Mouse (Mus musculus): ENCODE measurements around the gene Sprr1b. TPM values are rescaled to one million over a fixed set of nuclear protein-coding genes. Genes with fewer than 3 reads are reported as not detected.

Gene Sprr1b
- polyA plus RNA-seq, 1 experiment from 2014 or later: not detected

DNA sequence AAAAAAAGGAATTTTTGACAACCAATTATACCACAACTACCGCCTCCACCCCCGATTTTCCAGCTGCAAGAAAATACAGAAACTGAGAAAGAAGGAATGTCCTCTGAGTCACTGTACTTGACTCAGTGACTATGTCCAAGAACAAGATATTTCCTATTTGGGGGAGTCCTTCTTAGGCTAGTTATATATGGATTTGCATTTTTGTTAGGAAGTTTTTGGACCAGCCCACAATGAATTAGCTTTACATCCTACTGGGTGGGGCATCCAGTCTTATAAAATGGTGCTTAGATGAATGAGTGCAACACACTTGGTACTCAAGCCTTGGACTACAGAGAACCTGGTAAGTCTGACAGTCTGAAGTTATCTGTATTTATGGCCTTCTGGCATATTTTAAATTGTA is 6.3 kb downstream of the Sprr1b start, which contains the start of gene Sprr2k:
Sprr2k (plus strand) TSS at position 301 of the 400 bp plus-strand sequence.
- H3K36me3 ChIP-seq (ENCODE audit: control insufficient read depth, insufficient read depth): no peaks in the 10 kb centered on the region
- 90% methylated on average over 2 of the region's 2 CpGs for WGBS
- no peak within 1 kb of the TSS for H3K27ac ChIP-seq (ENCODE audit: low read length)
- H3K4me1 ChIP-seq (replicated peaks; ENCODE audit: control insufficient read depth, insufficient read depth, low read length): no peaks in the 10 kb centered on the region
- no peaks in the 10 kb centered on the region for H3K9me3 ChIP-seq (ENCODE audit: control insufficient read depth, low read length)
- H3K9ac ChIP-seq (replicated peaks; ENCODE audit: low read depth, low read length): no peak within 1 kb of the TSS
- H3K4me2 ChIP-seq (ENCODE audit: low read length): no peak within 1 kb of the TSS
- no peak for ATAC-seq
- no peaks in the 10 kb centered on the region for H3K27me3 ChIP-seq (replicated peaks; ENCODE audit: control insufficient read depth, insufficient read depth, low read length)
- H3K4me3 ChIP-seq (replicated peaks; ENCODE audit: low read length): no peak within 1 kb of the TSS

DNA sequence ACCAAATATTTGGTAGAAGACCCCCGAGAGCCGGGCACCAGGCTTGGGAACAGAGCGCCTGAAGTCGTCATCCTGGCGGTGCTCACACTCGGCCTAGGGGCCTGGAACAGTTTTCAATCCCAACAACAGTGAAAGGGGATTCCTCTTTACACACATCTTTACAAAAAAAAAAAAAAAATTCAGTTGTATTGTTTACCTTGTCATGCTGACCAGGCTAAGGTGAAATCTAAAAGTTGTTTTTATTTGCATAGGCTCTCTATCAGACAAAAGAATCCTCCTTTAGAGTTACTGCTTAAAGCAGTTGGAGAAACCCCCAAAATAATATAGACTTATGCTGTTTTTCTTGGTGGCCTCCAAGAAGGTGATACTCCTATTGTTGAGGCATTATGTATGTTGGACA is 9.3 kb downstream of the Sprr1b start, which contains the start of gene Gm9774:
Gm9774 (minus strand) TSS at position 101 of the 400 bp plus-strand sequence.
- Histone ChIP-seq H3K27me3 (replicated peaks; ENCODE audit: control insufficient read depth, insufficient read depth, low read length) (no peaks in the 10 kb centered on the region), H3K4me3 (replicated peaks; ENCODE audit: low read length) (no peak within 1 kb of the TSS), H3K4me2 (ENCODE audit: low read length) (no peak within 1 kb of the TSS), H3K9me3 (ENCODE audit: control insufficient read depth, low read length) (no peaks in the 10 kb centered on the region), H3K9ac (replicated peaks; ENCODE audit: low read depth, low read length) (no peak within 1 kb of the TSS), H3K36me3 (ENCODE audit: control insufficient read depth, insufficient read depth) (no peaks in the 10 kb centered on the region), H3K4me1 (replicated peaks; ENCODE audit: control insufficient read depth, insufficient read depth, low read length) (no peaks in the 10 kb centered on the region), H3K27ac (ENCODE audit: low read length) (no peak within 1 kb of the TSS)
- no peak for ATAC-seq
- WGBS: 93% methylated on average over 6 of the region's 6 CpGs

DNA sequence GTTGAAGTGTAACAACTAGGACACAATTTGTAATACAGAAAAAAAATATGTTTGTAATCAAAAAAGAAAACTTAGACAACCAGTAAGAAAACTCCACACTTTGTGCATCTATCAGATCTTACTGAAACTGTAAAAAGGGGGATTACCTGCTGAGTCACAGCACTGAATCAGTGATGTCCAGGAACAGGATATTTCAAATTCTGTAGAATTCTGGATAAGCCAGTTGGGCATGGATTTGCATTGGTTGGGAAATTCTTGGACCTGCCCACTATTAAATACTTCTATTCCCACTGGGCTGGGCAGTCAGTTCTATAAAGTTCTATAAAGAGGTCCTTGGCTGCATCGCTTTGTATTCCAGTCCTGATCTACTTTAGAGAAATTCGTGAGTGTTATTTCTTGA is 20.8 kb downstream of the Sprr1b start, which contains the start of gene Sprr2j-ps:
Sprr2j-ps (plus strand) TSS at position 301 of the 400 bp plus-strand sequence.
- Histone ChIP-seq H3K27me3 (replicated peaks; ENCODE audit: control insufficient read depth, insufficient read depth, low read length) (no peaks in the 10 kb centered on the region), H3K9ac (replicated peaks; ENCODE audit: low read depth, low read length) (no peak within 1 kb of the TSS), H3K27ac (ENCODE audit: low read length) (no peak within 1 kb of the TSS), H3K36me3 (ENCODE audit: control insufficient read depth, insufficient read depth) (no peaks in the 10 kb centered on the region), H3K9me3 (ENCODE audit: control insufficient read depth, low read length) (no peaks in the 10 kb centered on the region), H3K4me2 (ENCODE audit: low read length) (no peak within 1 kb of the TSS), H3K4me3 (replicated peaks; ENCODE audit: low read length) (no peak within 1 kb of the TSS), H3K4me1 (replicated peaks; ENCODE audit: control insufficient read depth, insufficient read depth, low read length) (no peaks in the 10 kb centered on the region)
- 83% methylated on average over 2 of the region's 2 CpGs for WGBS
- no peak for ATAC-seq

DNA sequence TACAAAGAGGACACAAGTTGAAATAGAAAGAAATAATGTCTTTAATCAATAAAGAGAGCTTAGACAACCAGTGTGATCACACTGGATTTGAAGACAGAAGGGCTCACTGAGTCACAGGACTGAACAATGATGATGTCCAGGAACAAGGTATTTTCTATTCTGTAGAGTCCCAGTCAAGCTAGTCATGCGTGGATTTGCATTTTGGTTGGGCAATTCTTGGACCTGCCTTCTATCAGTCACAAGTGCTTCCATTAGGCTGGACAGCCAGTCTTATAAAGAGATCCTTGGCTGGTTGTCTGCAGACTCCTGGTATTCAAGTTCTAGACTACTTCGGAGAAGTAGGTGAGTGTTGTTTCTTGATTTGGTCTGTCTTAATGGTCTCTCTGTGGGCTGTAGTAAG is 30.9 kb downstream of the Sprr1b start, which contains the start of gene Sprr2i:
Sprr2i (plus strand) TSS at position 301 of the 400 bp plus-strand sequence.
- Histone ChIP-seq H3K36me3 (ENCODE audit: control insufficient read depth, insufficient read depth) (no peaks in the 10 kb centered on the region), H3K9me3 (ENCODE audit: control insufficient read depth, low read length) (no peaks in the 10 kb centered on the region), H3K27ac (ENCODE audit: low read length) (no peak within 1 kb of the TSS), H3K4me3 (replicated peaks; ENCODE audit: low read length) (no peak within 1 kb of the TSS), H3K27me3 (replicated peaks; ENCODE audit: control insufficient read depth, insufficient read depth, low read length) (no peaks in the 10 kb centered on the region), H3K4me2 (ENCODE audit: low read length) (no peak within 1 kb of the TSS), H3K4me1 (replicated peaks; ENCODE audit: control insufficient read depth, insufficient read depth, low read length) (no peaks in the 10 kb centered on the region), H3K9ac (replicated peaks; ENCODE audit: low read depth, low read length) (no peak within 1 kb of the TSS)
- ATAC-seq: no peak
- 91% methylated on average over 2 of the region's 2 CpGs for WGBS

DNA sequence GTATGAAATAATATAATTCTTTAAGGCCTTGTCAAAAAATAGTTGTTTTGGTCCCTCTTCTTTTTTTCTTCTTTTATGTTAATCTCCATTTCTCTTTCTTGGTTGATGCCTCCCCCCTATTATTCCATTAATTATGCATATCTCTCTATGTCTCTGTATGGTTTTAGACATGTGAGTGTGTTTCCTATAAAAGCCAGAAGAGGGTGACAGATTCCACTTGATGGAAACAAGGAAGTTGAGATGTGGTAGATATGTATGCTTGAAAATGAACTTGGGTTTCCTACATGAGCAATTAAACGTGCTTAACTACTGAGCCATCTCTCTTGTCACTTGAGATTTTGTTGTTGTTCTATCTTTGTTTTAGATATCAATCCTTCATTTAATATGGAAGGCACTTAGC is 44.3 kb downstream of the Sprr1b start:
- no peak overlapping the region for H3K4me3 ChIP-seq (replicated peaks; ENCODE audit: low read length)
- H3K4me2 ChIP-seq (ENCODE audit: low read length): no peak overlapping the region
- no peak for ATAC-seq
- 61% methylated on average over 1 of the region's 1 CpGs for WGBS
- no peaks in the 10 kb centered on the region for H3K9me3 ChIP-seq (ENCODE audit: control insufficient read depth, low read length)
- H3K27ac ChIP-seq (ENCODE audit: low read length): no peak overlapping the region
- no peaks in the 10 kb centered on the region for H3K27me3 ChIP-seq (replicated peaks; ENCODE audit: control insufficient read depth, insufficient read depth, low read length)
- H3K36me3 ChIP-seq (ENCODE audit: control insufficient read depth, insufficient read depth): no peaks in the 10 kb centered on the region
- no peak overlapping the region for H3K9ac ChIP-seq (replicated peaks; ENCODE audit: low read depth, low read length)
- no peaks in the 10 kb centered on the region for H3K4me1 ChIP-seq (replicated peaks; ENCODE audit: control insufficient read depth, insufficient read depth, low read length)

Other genes starting within 250 kb of the Sprr1b start
- gene Sprr2a1, start 223.0 kb downstream of the Sprr1b start, polyA plus RNA-seq (2015; fragmentation: Nextera tagmentation; extraction: Ambion mirVana): not detected in 2 replicates
- gene Sprr2a2, start 222.9 kb downstream of the Sprr1b start, polyA plus RNA-seq (2015; fragmentation: Nextera tagmentation; extraction: Ambion mirVana): not detected in 2 replicates
- gene Sprr2a3, start 153.4 kb downstream of the Sprr1b start, polyA plus RNA-seq (2015; fragmentation: Nextera tagmentation; extraction: Ambion mirVana): not detected in 2 replicates
- not detected in 2 replicates for gene Sprr2b, start 122.2 kb downstream of the Sprr1b start, polyA plus RNA-seq (2015; fragmentation: Nextera tagmentation; extraction: Ambion mirVana)
- not detected in 2 replicates for gene Sprr2d, start 99.6 kb downstream of the Sprr1b start, polyA plus RNA-seq (2015; fragmentation: Nextera tagmentation; extraction: Ambion mirVana)
- not detected in 2 replicates for gene Sprr2e, start 86.6 kb downstream of the Sprr1b start, polyA plus RNA-seq (2015; fragmentation: Nextera tagmentation; extraction: Ambion mirVana)
- gene Sprr2f, start 73.6 kb downstream of the Sprr1b start, polyA plus RNA-seq (2015; fragmentation: Nextera tagmentation; extraction: Ambion mirVana): not detected in 2 replicates
- not detected in 2 replicates for gene Sprr2h, start 53.1 kb downstream of the Sprr1b start, polyA plus RNA-seq (2015; fragmentation: Nextera tagmentation; extraction: Ambion mirVana)
- gene Sprr2i, start 30.8 kb downstream of the Sprr1b start, polyA plus RNA-seq (2015; fragmentation: Nextera tagmentation; extraction: Ambion mirVana): not detected in 2 replicates
- gene Sprr2j-ps, start 20.7 kb downstream of the Sprr1b start, polyA plus RNA-seq (2015; fragmentation: Nextera tagmentation; extraction: Ambion mirVana): not detected in 2 replicates
- gene Gm9774, start 9.4 kb downstream of the Sprr1b start, polyA plus RNA-seq (2015; fragmentation: Nextera tagmentation; extraction: Ambion mirVana): 5.5 and 9.6 TPM in 2 replicates
- not detected in 2 replicates for gene Sprr2k, start 6.2 kb downstream of the Sprr1b start, polyA plus RNA-seq (2015; fragmentation: Nextera tagmentation; extraction: Ambion mirVana)
- not detected in 2 replicates for gene Sprr3, start 19.9 kb upstream of the Sprr1b start, polyA plus RNA-seq (2015; fragmentation: Nextera tagmentation; extraction: Ambion mirVana)
- gene Sprr1a, start 47.1 kb upstream of the Sprr1b start, polyA plus RNA-seq (2015; fragmentation: Nextera tagmentation; extraction: Ambion mirVana): 0.32 TPM in 1 of 2 replicates, not detected in the other
- not detected in 2 replicates for gene Sprr4, start 61.7 kb upstream of the Sprr1b start, polyA plus RNA-seq (2015; fragmentation: Nextera tagmentation; extraction: Ambion mirVana)
- not detected in 2 replicates for gene 2310046K23Rik, start 95.7 kb upstream of the Sprr1b start, polyA plus RNA-seq (2015; fragmentation: Nextera tagmentation; extraction: Ambion mirVana)
- gene Ivl, start 134.9 kb upstream of the Sprr1b start, polyA plus RNA-seq (2015; fragmentation: Nextera tagmentation; extraction: Ambion mirVana): not detected in 2 replicates
- gene Smcp, start 150.2 kb upstream of the Sprr1b start, polyA plus RNA-seq (2015; fragmentation: Nextera tagmentation; extraction: Ambion mirVana): not detected in 2 replicates
- not detected in 2 replicates for gene 2210017I01Rik, start 168.7 kb upstream of the Sprr1b start, polyA plus RNA-seq (2015; fragmentation: Nextera tagmentation; extraction: Ambion mirVana)
- not detected in 2 replicates for gene Lce6a, start 182.9 kb upstream of the Sprr1b start, polyA plus RNA-seq (2015; fragmentation: Nextera tagmentation; extraction: Ambion mirVana)
- gene Lce1a1, start 209.5 kb upstream of the Sprr1b start, polyA plus RNA-seq (2015; fragmentation: Nextera tagmentation; extraction: Ambion mirVana): not detected in 2 replicates
- not detected in 2 replicates for gene Lce1b, start 218.1 kb upstream of the Sprr1b start, polyA plus RNA-seq (2015; fragmentation: Nextera tagmentation; extraction: Ambion mirVana)
- gene Lce1a2, start 231.5 kb upstream of the Sprr1b start, polyA plus RNA-seq (2015; fragmentation: Nextera tagmentation; extraction: Ambion mirVana): not detected in 2 replicates
- not detected in 2 replicates for gene Lce1c, start 240.5 kb upstream of the Sprr1b start, polyA plus RNA-seq (2015; fragmentation: Nextera tagmentation; extraction: Ambion mirVana)
- gene Lce1d, start 248.4 kb upstream of the Sprr1b start, polyA plus RNA-seq (2015; fragmentation: Nextera tagmentation; extraction: Ambion mirVana): not detected in 2 replicates